Mouse (Mus musculus): ENCODE data around the gene Olfr231. TPM values are rescaled to one million over a fixed set of nuclear protein-coding genes. Genes with fewer than 3 reads are reported as not detected.

Olfr231 gene
- polyA plus RNA-seq (2012; rRNA removed; ENCODE audit: low replicate concordance), result not detected in 2 replicates

DNA sequence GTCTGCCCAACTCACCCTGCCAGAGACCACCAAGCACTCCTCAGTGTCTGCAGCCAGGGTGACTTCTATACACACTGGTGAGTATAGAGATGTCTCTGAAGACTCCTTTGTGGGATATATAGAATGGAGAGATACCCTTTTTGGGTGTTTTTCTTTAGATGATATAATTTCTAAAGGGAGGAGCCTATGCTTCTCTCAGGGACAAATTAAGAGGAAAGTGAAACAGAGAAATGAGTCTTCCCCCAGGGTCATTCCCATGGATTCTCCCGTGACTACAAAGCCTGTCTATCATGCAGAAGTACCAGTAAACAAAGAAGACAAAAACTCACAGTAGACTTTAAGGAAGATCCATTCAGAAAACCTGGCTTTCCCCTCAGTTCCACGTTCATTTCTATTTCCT, at the start of gene Olfr231:
TSS of gene Olfr231 (minus strand) at position 101 of the 400 bp plus-strand sequence.

GRCm38 (mm10) chr1:174155333-174155732, 34.4 kb upstream of the Olfr231 start, which contains the start of gene Olfr420:
Olfr420 (plus strand) TSS chr1:174155633.

GRCm38 (mm10) chr1:174131217-174131616, 10.3 kb upstream of the Olfr231 start, which contains the start of gene Olfr424:
Olfr424 (plus strand) TSS chr1:174131517.

DNA sequence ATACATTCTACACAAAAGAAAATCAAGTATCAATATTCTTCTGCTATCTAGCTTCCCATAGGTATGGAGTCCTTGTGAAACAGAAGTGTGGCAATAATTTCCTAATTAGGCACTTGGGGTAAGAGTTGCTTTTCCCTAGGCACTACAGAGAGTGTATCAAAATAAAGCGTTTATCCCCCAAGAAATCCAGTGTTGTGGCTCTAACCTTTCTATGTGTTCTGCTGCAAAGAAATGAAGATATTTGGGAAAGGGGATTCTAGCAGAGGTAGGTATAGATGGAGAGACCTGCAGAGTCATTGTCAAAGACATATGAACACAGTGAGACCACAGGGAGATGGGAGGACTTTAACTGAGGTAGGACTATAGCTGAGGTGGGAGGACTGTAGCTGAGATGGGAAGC, 24.4 kb downstream of the Olfr231 start, which contains the start of gene Olfr427:
TSS of gene Olfr427 (plus strand) at position 301 of the 400 bp plus-strand sequence.

DNA sequence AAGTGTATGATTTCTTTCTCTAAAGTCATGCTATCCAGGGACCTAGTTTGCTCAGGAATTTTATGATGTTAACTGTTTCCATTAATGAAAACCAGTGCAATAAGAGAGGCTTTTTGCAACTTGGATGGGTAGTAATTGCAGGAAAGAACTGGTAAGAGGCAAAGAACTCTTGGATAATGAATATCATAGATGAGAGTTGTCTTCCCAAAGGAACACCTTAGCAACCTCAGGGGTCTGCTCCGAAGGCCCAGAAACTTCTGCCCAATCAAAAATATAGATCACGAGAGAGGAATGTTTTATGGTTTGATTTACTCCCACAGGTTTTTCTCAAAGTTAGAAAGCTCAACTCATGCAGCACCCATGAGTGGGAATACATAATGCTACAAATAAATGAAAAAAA, 36.9 kb downstream of the Olfr231 start, which contains the start of gene Olfr429:
TSS of gene Olfr429 (plus strand) at position 301 of the 400 bp plus-strand sequence.

DNA sequence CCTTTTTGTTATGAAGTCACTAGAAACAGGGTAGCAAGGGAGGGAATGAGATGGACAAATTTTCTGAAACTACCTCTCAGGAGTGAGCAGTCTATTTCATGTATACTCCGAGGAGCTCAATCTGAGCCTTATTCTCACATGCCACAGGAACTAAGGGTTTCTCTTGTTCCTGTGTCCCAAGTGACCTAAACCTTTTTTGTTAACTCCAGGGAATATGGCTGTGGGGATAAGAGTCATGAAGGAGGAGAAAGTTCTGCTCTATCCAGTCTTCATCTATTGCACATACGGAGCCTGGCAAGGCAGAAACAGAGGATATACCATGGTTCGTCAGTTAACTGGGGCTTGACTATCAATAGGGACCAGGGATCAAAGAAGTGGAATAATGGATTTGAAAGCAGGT, 54.7 kb downstream of the Olfr231 start, which contains the start of gene Olfr430:
TSS of gene Olfr430 (plus strand) at position 301 of the 400 bp plus-strand sequence.

Other genes starting within 250 kb of the Olfr231 start
- 2.6 and 3.2 TPM in 2 replicates for gene Ifi211, start 208.1 kb downstream of the Olfr231 start, polyA plus RNA-seq (2012; rRNA removed; ENCODE audit: low replicate concordance)
- gene Mndal, start 178.7 kb downstream of the Olfr231 start, polyA plus RNA-seq (2012; rRNA removed; ENCODE audit: low replicate concordance), result 7.7 TPM in 2 replicates
- gene Ifi203, start 178.5 kb downstream of the Olfr231 start, polyA plus RNA-seq (2012; rRNA removed; ENCODE audit: low replicate concordance), result 14.8 and 22.6 TPM in 2 replicates
- gene Ifi202b, start 138.4 kb downstream of the Olfr231 start, polyA plus RNA-seq (2012; rRNA removed; ENCODE audit: low replicate concordance), result 1.3 TPM in 1 of 2 replicates, not detected in the other
- gene Ifi205, start 89.4 kb downstream of the Olfr231 start, polyA plus RNA-seq (2012; rRNA removed; ENCODE audit: low replicate concordance), result 4.1 and 7.4 TPM in 2 replicates
- 0.17 and 0.27 TPM in 2 replicates for gene Olfr433, start 80.5 kb downstream of the Olfr231 start, polyA plus RNA-seq (2012; rRNA removed; ENCODE audit: low replicate concordance)
- gene Olfr432, start 72.0 kb downstream of the Olfr231 start, polyA plus RNA-seq (2012; rRNA removed; ENCODE audit: low replicate concordance), result 0.21 TPM in 1 of 2 replicates, not detected in the other
- not detected in 2 replicates for gene Olfr430, start 54.6 kb downstream of the Olfr231 start, polyA plus RNA-seq (2012; rRNA removed; ENCODE audit: low replicate concordance)
- gene Olfr429, start 36.8 kb downstream of the Olfr231 start, polyA plus RNA-seq (2012; rRNA removed; ENCODE audit: low replicate concordance), result not detected in 2 replicates
- not detected in 2 replicates for gene Olfr427, start 24.3 kb downstream of the Olfr231 start, polyA plus RNA-seq (2012; rRNA removed; ENCODE audit: low replicate concordance)
- not detected in 2 replicates for gene Olfr424, start 10.4 kb upstream of the Olfr231 start, polyA plus RNA-seq (2012; rRNA removed; ENCODE audit: low replicate concordance)
- gene Olfr420, start 34.5 kb upstream of the Olfr231 start, polyA plus RNA-seq (2012; rRNA removed; ENCODE audit: low replicate concordance), result not detected in 2 replicates
- gene Spta1, start 51.6 kb upstream of the Olfr231 start, polyA plus RNA-seq (2012; rRNA removed; ENCODE audit: low replicate concordance), result 0.01 and 0.03 TPM in 2 replicates
- not detected in 2 replicates for gene Olfr419, start 130.9 kb upstream of the Olfr231 start, polyA plus RNA-seq (2012; rRNA removed; ENCODE audit: low replicate concordance)
- not detected in 2 replicates for gene Mptx1, start 209.4 kb upstream of the Olfr231 start, polyA plus RNA-seq (2012; rRNA removed; ENCODE audit: low replicate concordance)
- not detected in 2 replicates for gene Olfr417, start 244.0 kb upstream of the Olfr231 start, polyA plus RNA-seq (2012; rRNA removed; ENCODE audit: low replicate concordance)